Mouse (Mus musculus) ES-Bruce4 (cell line): ENCODE measurements at regions not wholly inside any gene's neighbourhood (a gene's known extent, or its start where the extent isn't known, plus 50 kb on each side); places are given as distances from the start of the nearest gene placed in this dataset.

Experiments used
- H3K27ac ChIP-seq: 2 replicates; pipeline ENCODE4 v1.5.1; 2012; ENCODE audit warnings: low read length, inconsistent platforms; ENCODE audit not compliant: insufficient read depth
- H3K27me3 ChIP-seq: 2 replicates; pipeline ENCODE4 v1.6.1; 2012; ENCODE audit warnings: mild to moderate bottlenecking, low read length, inconsistent platforms; ENCODE audit not compliant: control insufficient read depth, poor library complexity, insufficient read depth, severe bottlenecking
- H3K36me3 ChIP-seq: 2 replicates; pipeline ENCODE4 v1.6.1; 2012; ENCODE audit warnings: inconsistent platforms, mild to moderate bottlenecking, low read length, moderate library complexity; ENCODE audit not compliant: control insufficient read depth, poor library complexity, insufficient read depth, severe bottlenecking
- H3K4me1 ChIP-seq: one replicate; pipeline ENCODE4 v1.8.1; 2011; ENCODE audit warnings: low read length; ENCODE audit not compliant: control insufficient read depth, insufficient read depth
- H3K4me3 ChIP-seq: 2 replicates; pipeline ENCODE4 v1.5.1; 2011; ENCODE audit warnings: low read depth, mild to moderate bottlenecking, low read length
- H3K9ac ChIP-seq: 2 replicates; pipeline ENCODE4 v1.6.1; 2012; ENCODE audit warnings: low read depth, mild to moderate bottlenecking, inconsistent platforms; ENCODE audit not compliant: poor library complexity, severe bottlenecking
- H3K9me3 ChIP-seq: replicated peaks from 2 replicates; pipeline ENCODE4 v1.6.1; 2012; ENCODE audit warnings: mild to moderate bottlenecking, low read length, inconsistent platforms; ENCODE audit not compliant: control insufficient read depth, poor library complexity, insufficient read depth, severe bottlenecking
- CTCF ChIP-seq: IDR thresholded peaks from one replicate; pipeline ENCODE4 v1.8.1; 2011; ENCODE audit warnings: low read depth, low read length
- EP300 ChIP-seq: IDR thresholded peaks from 2 replicates; pipeline ENCODE4 v1.6.1; 2011; ENCODE audit warnings: low read depth, low read length; ENCODE audit not compliant: insufficient read depth
- POLR2A ChIP-seq: IDR thresholded peaks from one replicate; pipeline ENCODE4 v1.8.1; 2011; ENCODE audit warnings: low read length; ENCODE audit not compliant: insufficient read depth

DNA sequence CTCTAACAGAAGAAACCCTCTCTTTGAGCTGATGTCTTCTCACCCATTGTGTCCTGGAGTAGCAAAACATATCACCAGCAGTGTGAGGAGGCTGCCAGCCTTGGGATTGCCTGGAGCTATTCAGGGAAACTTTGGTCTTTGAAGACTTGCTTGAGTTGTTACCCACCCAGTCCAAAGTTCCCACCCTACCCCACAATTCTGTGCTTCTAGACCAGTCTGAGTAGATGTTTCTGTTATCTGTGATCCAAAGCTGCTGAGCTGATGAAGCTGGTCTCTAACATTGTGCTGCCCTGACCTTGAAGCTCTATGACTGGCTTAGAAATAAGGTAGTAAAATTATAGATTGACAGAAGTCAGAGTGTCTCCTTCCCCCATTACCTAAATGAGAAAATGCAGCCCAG is 443.8 kb upstream of the Kdm8 start:
- no peaks in the 10 kb centered on the region for H3K9me3 ChIP-seq
- no peak for TF ChIP-seq EP300
- TF ChIP-seq CTCF, result no peak
- no peak for TF ChIP-seq POLR2A
- H3K36me3 ChIP-seq, result no peaks in the 10 kb centered on the region
- no peaks in the 10 kb centered on the region for H3K4me1 ChIP-seq
- H3K27ac ChIP-seq, result no peak overlapping the region
- no peaks in the 10 kb centered on the region for H3K27me3 ChIP-seq
- H3K9ac ChIP-seq, result no peak overlapping the region
- H3K4me3 ChIP-seq, result no peak overlapping the region

GRCm38 (mm10) chr7:125005638-125006037 is 438.8 kb upstream of the Kdm8 start:
- Histone ChIP-seq H3K36me3 (no peaks in the 10 kb centered on the region), H3K9ac (no peak overlapping the region), H3K4me3 (no peak overlapping the region), H3K27ac (no peak overlapping the region), H3K9me3 (no peaks in the 10 kb centered on the region), H3K4me1 (no peaks in the 10 kb centered on the region), H3K27me3 (no peaks in the 10 kb centered on the region)
- TF ChIP-seq CTCF (no peak), EP300 (no peak), POLR2A (no peak)

DNA sequence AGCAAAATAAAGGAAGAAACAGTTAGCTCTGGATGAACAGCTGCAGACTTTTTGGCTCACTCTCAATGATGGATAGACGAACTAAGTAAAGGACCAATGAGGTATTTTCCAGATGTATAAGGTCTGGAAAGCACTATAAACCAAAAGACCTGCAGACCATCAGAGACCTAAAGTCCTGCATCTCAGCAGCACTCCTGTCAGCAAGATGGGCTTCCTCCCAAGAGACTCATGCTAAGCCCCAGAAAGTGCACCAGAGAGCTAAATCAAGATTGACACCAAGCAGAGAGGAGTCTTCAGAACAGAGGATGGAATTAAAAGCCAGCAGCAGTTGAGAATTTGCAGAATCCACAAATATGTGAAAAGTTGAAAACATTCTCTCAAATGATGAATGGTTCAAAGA is 425.2 kb upstream of the Kdm8 start:
- Histone ChIP-seq H3K4me3 (no peak overlapping the region), H3K36me3 (no peaks in the 10 kb centered on the region), H3K9ac (no peak overlapping the region), H3K4me1 (no peaks in the 10 kb centered on the region), H3K27ac (no peak overlapping the region), H3K9me3 (peaks cover 4% of the 10 kb centered on the region; the same call in 1 of the 2 replicates), H3K27me3 (no peaks in the 10 kb centered on the region)
- TF ChIP-seq EP300 (no peak), POLR2A (no peak), CTCF (no peak)

DNA sequence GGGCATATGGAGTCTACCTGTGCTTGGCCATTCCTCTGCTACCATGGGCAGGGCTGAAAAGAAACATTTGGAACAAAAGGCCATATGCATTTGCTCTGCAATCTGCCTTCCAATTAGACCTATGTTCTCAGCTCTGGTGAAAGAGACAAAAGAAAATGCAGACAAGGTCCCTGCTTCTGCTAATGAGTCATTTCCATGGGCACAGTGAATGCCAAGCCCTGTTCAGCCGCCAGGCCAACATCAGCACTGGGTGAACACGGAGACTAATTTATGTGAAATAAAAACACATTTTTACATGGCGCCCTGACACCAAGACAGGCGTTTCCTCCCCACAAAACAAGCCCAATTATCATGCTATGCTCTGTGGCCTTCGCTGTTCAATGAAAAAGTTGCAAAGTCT is 419.5 kb upstream of the Kdm8 start:
- Histone ChIP-seq H3K4me3 (no peak overlapping the region), H3K4me1 (no peaks in the 10 kb centered on the region), H3K27me3 (no peaks in the 10 kb centered on the region), H3K27ac (no peak overlapping the region), H3K9me3 (no peaks in the 10 kb centered on the region), H3K9ac (no peak overlapping the region), H3K36me3 (no peaks in the 10 kb centered on the region)
- TF ChIP-seq POLR2A (no peak), EP300 (no peak), CTCF (no peak)

- H3K36me3 ChIP-seq, result no peaks in the 10 kb centered on the region
- H3K4me3 ChIP-seq, result no peak overlapping the region
- H3K9ac ChIP-seq, result no peak overlapping the region
- no peak for TF ChIP-seq POLR2A
- no peaks in the 10 kb centered on the region; the same call in 1 of the 2 replicates for H3K9me3 ChIP-seq
- no peaks in the 10 kb centered on the region for H3K4me1 ChIP-seq
- H3K27me3 ChIP-seq, result no peaks in the 10 kb centered on the region; the same call in 1 of the 2 replicates
- no peak overlapping the region for H3K27ac ChIP-seq
Measured at GRCm38 (mm10) chr7:125033778-125034177, 410.7 kb upstream of the Kdm8 start.

GRCm38 (mm10) chr7:125034196-125034595 is 410.3 kb upstream of the Kdm8 start:
- no peaks in the 10 kb centered on the region; the same call in 1 of the 2 replicates for H3K9me3 ChIP-seq
- no peak overlapping the region for H3K27ac ChIP-seq
- no peak overlapping the region for H3K4me3 ChIP-seq
- no peak overlapping the region for H3K9ac ChIP-seq
- H3K36me3 ChIP-seq, result no peaks in the 10 kb centered on the region
- H3K27me3 ChIP-seq, result no peaks in the 10 kb centered on the region; the same call in 1 of the 2 replicates
- no peaks in the 10 kb centered on the region for H3K4me1 ChIP-seq
- no peak for TF ChIP-seq POLR2A
- TF ChIP-seq EP300, result no peak
- no peak for TF ChIP-seq CTCF
